Mouse (Mus musculus) lung, postnatal 0 days (tissue): ENCODE results near the gene Cmtm6. TPM values are rescaled to one million over a fixed set of nuclear protein-coding genes. Genes with fewer than 3 reads are reported as not detected.

Source experiments
- ATAC-seq: fragments of 200-750 bp; cut with Nextera tagmentation; 2 replicates; pipeline ENCODE4 v1.8.0; 2017; ENCODE audit warnings: moderate library complexity
- DNase-seq: peaks from one replicate; pipeline ENCODE4 v3.0.0-alpha.2; 2016; ENCODE audit warnings: low spot score
- H3K27ac ChIP-seq: fragments of 300-500 bp; sonication (generic); 2 replicates; pipeline ENCODE4 v1.5.1; 2014; ENCODE audit warnings: antibody characterized with exemption, mild to moderate bottlenecking, low read length, mixed read lengths
- H3K27me3 ChIP-seq: fragments of 300-500 bp; sonication (generic); replicated peaks from 2 replicates; pipeline ENCODE4 v1.6.1; 2014; ENCODE audit warnings: low read length, mixed read lengths; ENCODE audit not compliant: insufficient read depth
- H3K36me3 ChIP-seq: fragments of 300-500 bp; sonication (generic); 2 replicates; pipeline ENCODE4 v1.6.1; 2014; ENCODE audit warnings: low read length, mixed read lengths; ENCODE audit not compliant: insufficient read depth
- H3K4me1 ChIP-seq: fragments of 300-500 bp; sonication (generic); 2 replicates; pipeline ENCODE4 v1.6.1; 2014; ENCODE audit warnings: antibody characterized with exemption, low read depth, low read length, mixed read lengths; ENCODE audit not compliant: insufficient read depth
- H3K4me2 ChIP-seq: fragments of 300-500 bp; sonication (generic); replicated peaks from 2 replicates; pipeline ENCODE4 v1.6.1; 2014; ENCODE audit warnings: low read depth, mild to moderate bottlenecking, low read length, moderate library complexity, mixed read lengths
- H3K4me3 ChIP-seq: fragments of 300-500 bp; sonication (generic); 2 replicates; pipeline ENCODE4 v1.5.1; 2014; ENCODE audit warnings: low read depth, low read length
- H3K9ac ChIP-seq: fragments of 300-500 bp; sonication (generic); replicated peaks from 2 replicates; pipeline ENCODE4 v1.6.1; 2014; ENCODE audit warnings: low read depth, mild to moderate bottlenecking
- H3K9me3 ChIP-seq: fragments of 300-500 bp; sonication (generic); 2 replicates; pipeline ENCODE4 v1.6.1; 2016; ENCODE audit warnings: low read length, mixed read lengths
- CTCF ChIP-seq: IDR thresholded peaks from 2 replicates; pipeline ENCODE4 v1.5.1; 2016; ENCODE audit warnings: antibody characterized with exemption, mild to moderate bottlenecking
- EP300 ChIP-seq: IDR thresholded peaks from 2 replicates; pipeline ENCODE4 v1.6.1; 2016; ENCODE audit warnings: antibody characterized with exemption, mild to moderate bottlenecking, control low read depth
- WGBS: fragments of 180-500 bp; shearing (Covaris S2); extraction: QIAGEN DNeasy Blood & Tissue Kit; methylation state at CpG from one replicate; pipeline ENCODE4 v1.1.7; 2014; 5-methylcytosine and 5-hydroxymethylcytosine counted together
- polyA plus RNA-seq: library from polyadenylated mRNA; unstranded; fragments of >200 nt; fragmentation: Nextera tagmentation; extraction: Ambion mirVana; gene quantifications from 2 replicates; pipeline ENCODE4 v1.2.1, GENCODE M21; 2015

Gene Cmtm6
- polyA plus RNA-seq, 1 experiment from 2014 or later: 85.5 TPM

GRCm38 (mm10) chr9:114699882-114700665, 30.8 kb upstream of the Cmtm6 start:
- H3K4me2 ChIP-seq: no peak overlapping the region
- ATAC-seq: no peak
- H3K36me3 ChIP-seq: no peaks in the 10 kb centered on the region
- no peaks in the 10 kb centered on the region for H3K9me3 ChIP-seq
- no peak overlapping the region for H3K9ac ChIP-seq
- TF ChIP-seq CTCF (no peak), EP300 (no peak)
- no peak overlapping the region for H3K27ac ChIP-seq
- H3K27me3 ChIP-seq: no peaks in the 10 kb centered on the region
- 90% methylated on average over 13 of the region's 16 CpGs for WGBS
- no peak for DNase-seq
- no peak overlapping the region for H3K4me3 ChIP-seq
- no peaks in the 10 kb centered on the region for H3K4me1 ChIP-seq

- no peak overlapping the region for H3K4me2 ChIP-seq
- WGBS: 67% methylated on average over 2 of the region's 2 CpGs
- no peak overlapping the region for H3K9ac ChIP-seq
- DNase-seq (peak; percentile 17), ATAC-seq (no peak)
- H3K4me1 ChIP-seq: no peaks in the 10 kb centered on the region
- peaks cover 3% of the 10 kb centered on the region; the same call in 1 of the 2 replicates for H3K36me3 ChIP-seq
- H3K27me3 ChIP-seq: no peaks in the 10 kb centered on the region
- TF ChIP-seq CTCF (no peak), EP300 (no peak)
- H3K4me3 ChIP-seq: no peak overlapping the region
- H3K9me3 ChIP-seq: no peaks in the 10 kb centered on the region
- H3K27ac ChIP-seq: no peak overlapping the region
Measured at GRCm38 (mm10) chr9:114701031-114701430, 29.9 kb upstream of the Cmtm6 start.

GRCm38 (mm10) chr9:114701921-114702320, 29.0 kb upstream of the Cmtm6 start:
- no peak overlapping the region for H3K27ac ChIP-seq
- WGBS: 81% methylated on average over 4 of the region's 4 CpGs

GRCm38 (mm10) chr9:114707805-114708204, 23.1 kb upstream of the Cmtm6 start:
- DNase-seq: peak; percentile 23
- TF ChIP-seq CTCF (no peak), EP300 (no peak)
- H3K4me3 ChIP-seq: no peak overlapping the region
- no peak overlapping the region for H3K9ac ChIP-seq
- H3K27ac ChIP-seq: no peak overlapping the region
- H3K27me3 ChIP-seq: no peaks in the 10 kb centered on the region
- peaks cover 18% of the 10 kb centered on the region; the same call in 1 of the 2 replicates for H3K36me3 ChIP-seq
- no peak; the same call in 1 of the 2 replicates for ATAC-seq
- H3K4me1 ChIP-seq: no peaks in the 10 kb centered on the region
- WGBS: 73% methylated on average over 4 of the region's 4 CpGs
- H3K9me3 ChIP-seq: no peaks in the 10 kb centered on the region
- H3K4me2 ChIP-seq: no peak overlapping the region

More at GRCm38 (mm10) chr9:114701921-114702320, 29.0 kb upstream of the Cmtm6 start:
- TF ChIP-seq CTCF (no peak), EP300 (no peak)
- no peak for DNase-seq
- Histone ChIP-seq H3K4me2 (no peak overlapping the region), H3K27me3 (no peaks in the 10 kb centered on the region), H3K9ac (no peak overlapping the region), H3K36me3 (peaks cover 5% of the 10 kb centered on the region; the same call in 1 of the 2 replicates), H3K9me3 (no peaks in the 10 kb centered on the region), H3K4me1 (no peaks in the 10 kb centered on the region), H3K4me3 (no peak overlapping the region)
- no peak for ATAC-seq

- no peaks in the 10 kb centered on the region for H3K27me3 ChIP-seq
- H3K9ac ChIP-seq: no peak overlapping the region
- TF ChIP-seq CTCF (peak; percentile 55), EP300 (no peak)
- H3K36me3 ChIP-seq: peaks cover 32% of the 10 kb centered on the region; the same call in 1 of the 2 replicates
- H3K9me3 ChIP-seq: no peaks in the 10 kb centered on the region
- ATAC-seq (no peak), DNase-seq (peak; percentile 34)
- 75% methylated on average over 7 of the region's 7 CpGs for WGBS
- H3K27ac ChIP-seq: no peak overlapping the region
- no peaks in the 10 kb centered on the region for H3K4me1 ChIP-seq
- H3K4me2 ChIP-seq: no peak overlapping the region
- H3K4me3 ChIP-seq: no peak overlapping the region
Measured at GRCm38 (mm10) chr9:114710345-114710744, 20.6 kb upstream of the Cmtm6 start.

GRCm38 (mm10) chr9:114713481-114713880, 17.4 kb upstream of the Cmtm6 start:
- no peak for ATAC-seq
- no peak for DNase-seq
- no peak for TF ChIP-seq EP300
- TF ChIP-seq CTCF: no peak
- Histone ChIP-seq H3K4me2 (no peak overlapping the region), H3K4me3 (no peak overlapping the region), H3K27me3 (no peaks in the 10 kb centered on the region), H3K27ac (no peak overlapping the region), H3K36me3 (peaks cover 41% of the 10 kb centered on the region; the same call in 1 of the 2 replicates), H3K4me1 (no peaks in the 10 kb centered on the region), H3K9me3 (no peaks in the 10 kb centered on the region), H3K9ac (no peak overlapping the region)
- 90% methylated on average over 7 of the region's 7 CpGs for WGBS
